Mouse (Mus musculus) urinary bladder, adult 2 months (tissue): ENCODE data around the gene Pglyrp1. TPM values are rescaled to one million over a fixed set of nuclear protein-coding genes. Genes with fewer than 3 reads are reported as not detected.

ENCODE experiments used
- DNase-seq: peaks from one replicate; pipeline ENCODE4 v3.0.0; 2022; ENCODE audit warnings: low spot score
- polyA plus RNA-seq: library from polyadenylated mRNA; depleted of rRNA; stranded (reverse); fragments of >200 nt; gene quantifications from 2 replicates; pipeline ENCODE4 v1.2.3, GENCODE M21; 2012; rRNA removed

Pglyrp1 gene
- polyA plus RNA-seq, 1 experiment = 3.5 TPM

DNA sequence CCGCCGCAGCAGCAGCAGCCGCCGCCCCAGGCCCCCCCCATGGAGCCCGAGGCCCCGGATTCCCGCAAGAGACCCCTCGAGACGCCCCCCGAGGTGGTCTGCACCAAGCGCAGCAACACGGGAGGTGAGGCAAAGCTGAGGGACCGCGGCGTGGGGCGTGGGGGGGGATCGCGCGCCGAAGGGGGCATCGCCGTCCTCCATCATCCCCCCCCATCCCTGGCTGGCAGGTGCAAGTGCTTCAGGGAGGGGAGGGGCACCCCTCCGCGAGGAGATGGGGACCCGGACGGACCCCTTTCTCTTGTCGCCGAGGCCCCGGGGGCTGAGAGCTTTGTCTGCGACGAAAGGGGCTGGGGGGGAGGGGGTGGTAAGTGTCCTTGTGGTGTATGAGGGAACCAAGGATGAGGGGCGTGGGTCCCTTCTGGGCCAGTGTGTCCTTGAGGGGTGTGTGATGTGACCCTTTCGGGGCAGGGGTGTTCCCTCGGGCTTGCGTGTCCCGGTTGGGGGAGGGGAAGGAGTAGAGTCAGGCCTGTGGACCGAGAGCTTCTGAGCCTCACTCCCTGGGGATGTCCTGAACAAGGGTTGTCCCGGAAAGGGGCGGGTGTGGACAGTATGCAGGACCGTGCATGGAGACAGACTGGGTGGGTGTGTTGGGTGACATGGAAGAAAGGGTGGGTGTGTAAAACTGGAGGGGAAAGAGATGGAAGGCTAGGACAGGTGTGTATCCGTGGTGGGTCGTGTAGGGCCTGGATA, 55.1 kb downstream of the Pglyrp1 start:
- no peak for DNase-seq

DNA sequence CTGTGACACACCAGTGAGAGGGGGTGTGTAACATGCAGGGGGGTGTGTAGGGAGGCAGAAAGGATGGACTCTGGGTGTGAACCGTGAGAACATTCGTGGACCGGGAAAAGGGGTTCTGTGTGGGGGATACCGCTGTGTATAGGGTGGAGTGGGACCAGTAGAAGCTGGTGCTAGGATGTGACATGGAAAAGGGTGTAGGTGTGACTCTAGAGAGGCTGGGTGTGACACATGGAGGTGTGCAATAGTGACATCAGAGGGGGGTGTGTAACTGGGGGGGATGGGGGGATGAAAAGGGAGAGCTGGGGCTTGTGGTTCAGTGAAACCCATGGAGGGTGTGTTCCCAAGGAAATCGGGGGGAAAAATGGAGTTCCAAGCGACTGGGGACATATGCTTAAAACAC, 55.8 kb downstream of the Pglyrp1 start:
- no peak for DNase-seq

GRCm38 (mm10) chr7:18927759-18928158, 56.6 kb downstream of the Pglyrp1 start:
- DNase-seq = no peak

Other genes starting within 250 kb of the Pglyrp1 start
- gene Psg21, start 214.6 kb upstream of the Pglyrp1 start, polyA plus RNA-seq = not detected in 2 replicates
- not detected in 2 replicates for gene Psg20, start 185.1 kb upstream of the Pglyrp1 start, polyA plus RNA-seq
- not detected in 2 replicates for gene Psg22, start 153.2 kb upstream of the Pglyrp1 start, polyA plus RNA-seq
- not detected in 2 replicates for gene Psg19, start 72.8 kb upstream of the Pglyrp1 start, polyA plus RNA-seq
- gene Psg17, start 49.7 kb upstream of the Pglyrp1 start, polyA plus RNA-seq = 0.37 and 0.59 TPM in 2 replicates
- 27.2 and 31.4 TPM in 2 replicates for gene Mill2, start 31.4 kb upstream of the Pglyrp1 start, polyA plus RNA-seq
- 26.9 and 31.4 TPM in 2 replicates for gene Ccdc61, start 39.1 kb downstream of the Pglyrp1 start, polyA plus RNA-seq
- 0.48 and 1.0 TPM in 2 replicates for gene Nova2, start 54.6 kb downstream of the Pglyrp1 start, polyA plus RNA-seq
- 0.04 TPM in 1 of 2 replicates, not detected in the other for gene Nanos2, start 116.1 kb downstream of the Pglyrp1 start, polyA plus RNA-seq
- gene Mypop, start 119.9 kb downstream of the Pglyrp1 start, polyA plus RNA-seq = 7.5 and 9.5 TPM in 2 replicates
- gene Irf2bp1, start 132.7 kb downstream of the Pglyrp1 start, polyA plus RNA-seq = 15.8 and 20.3 TPM in 2 replicates
- 0.04 TPM in 1 of 2 replicates, not detected in the other for gene Foxa3, start 152.2 kb downstream of the Pglyrp1 start, polyA plus RNA-seq
- gene Sympk, start 153.0 kb downstream of the Pglyrp1 start, polyA plus RNA-seq = 35.0 and 43.7 TPM in 2 replicates
- 0.03 TPM in 1 of 2 replicates, not detected in the other for gene Rsph6a, start 183.4 kb downstream of the Pglyrp1 start, polyA plus RNA-seq
- gene Dmwd, start 204.9 kb downstream of the Pglyrp1 start, polyA plus RNA-seq = 44.9 and 46.4 TPM in 2 replicates
- gene Dmpk, start 212.5 kb downstream of the Pglyrp1 start, polyA plus RNA-seq = 525 and 848 TPM in 2 replicates
- gene Six5, start 223.3 kb downstream of the Pglyrp1 start, polyA plus RNA-seq = 59.1 and 60.2 TPM in 2 replicates
- 0.13 and 0.40 TPM in 2 replicates for gene Gm4969, start 247.0 kb downstream of the Pglyrp1 start, polyA plus RNA-seq
- 7.2 and 7.7 TPM in 2 replicates for gene Fbxo46, start 248.5 kb downstream of the Pglyrp1 start, polyA plus RNA-seq